Mouse (Mus musculus) right cerebral cortex, postnatal 25 days (tissue): ENCODE data around the gene Ap1ar.
"Not testable (repeated sequence)": the region's sequence is repeated elsewhere in the genome, so short reads cannot be mapped to it uniquely, and the experiment has no call there.

Experiments
- DNase-seq: peaks from one replicate; pipeline ENCODE4 v3.0.0; 2022

Gene Ap1ar

DNA sequence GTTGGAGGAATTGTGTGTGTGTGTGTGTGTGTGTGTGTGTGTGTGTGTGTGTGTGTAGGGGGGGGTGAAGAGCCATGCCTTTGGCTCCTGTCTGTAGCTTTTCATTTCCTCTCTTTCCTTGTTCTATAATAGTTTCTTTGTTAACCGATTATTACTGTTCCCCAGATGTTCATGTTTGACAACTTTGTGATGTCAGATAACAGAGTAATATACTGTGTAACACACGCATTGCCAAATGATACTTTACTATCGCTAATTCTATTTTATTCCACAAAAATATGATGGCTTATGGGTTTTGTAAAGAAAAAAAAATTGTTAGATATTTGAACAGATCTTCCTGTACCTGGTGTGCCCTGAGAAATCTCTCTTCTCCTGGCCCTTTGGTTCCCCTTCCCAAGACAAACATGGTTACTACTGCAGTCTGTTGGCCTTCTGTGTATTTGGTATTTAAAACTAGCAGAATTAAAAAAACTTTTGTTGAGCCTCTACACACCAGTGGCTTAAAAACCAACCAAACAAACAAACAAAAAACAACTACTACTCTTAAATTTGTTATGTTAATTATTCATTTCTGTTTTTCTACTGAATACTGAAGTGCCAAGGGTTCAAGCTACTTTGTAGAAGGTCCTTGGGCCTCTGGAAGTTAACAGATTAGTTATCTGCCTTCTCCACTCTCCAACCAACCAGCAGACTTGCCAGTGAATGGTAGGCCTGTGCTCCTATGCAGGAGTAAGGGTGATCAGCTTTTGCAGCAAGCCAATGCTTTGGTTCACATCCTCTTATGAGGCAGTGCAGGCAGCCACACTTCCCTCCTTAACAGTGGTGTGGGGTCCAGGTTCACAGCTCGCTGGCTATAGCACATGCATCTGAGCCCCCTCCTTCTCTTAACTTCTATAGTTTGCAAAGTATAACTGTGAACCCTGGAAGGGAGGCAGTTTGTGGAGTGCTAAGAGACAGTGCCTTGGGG, 45.4 kb downstream of the Ap1ar start:
- DNase-seq, result no peak

GRCm38 (mm10) chr3:127791056-127791483, 46.3 kb downstream of the Ap1ar start:
- DNase-seq, result no peak

GRCm38 (mm10) chr3:127790234-127791055, 46.9 kb downstream of the Ap1ar start:
- no peak for DNase-seq

DNA sequence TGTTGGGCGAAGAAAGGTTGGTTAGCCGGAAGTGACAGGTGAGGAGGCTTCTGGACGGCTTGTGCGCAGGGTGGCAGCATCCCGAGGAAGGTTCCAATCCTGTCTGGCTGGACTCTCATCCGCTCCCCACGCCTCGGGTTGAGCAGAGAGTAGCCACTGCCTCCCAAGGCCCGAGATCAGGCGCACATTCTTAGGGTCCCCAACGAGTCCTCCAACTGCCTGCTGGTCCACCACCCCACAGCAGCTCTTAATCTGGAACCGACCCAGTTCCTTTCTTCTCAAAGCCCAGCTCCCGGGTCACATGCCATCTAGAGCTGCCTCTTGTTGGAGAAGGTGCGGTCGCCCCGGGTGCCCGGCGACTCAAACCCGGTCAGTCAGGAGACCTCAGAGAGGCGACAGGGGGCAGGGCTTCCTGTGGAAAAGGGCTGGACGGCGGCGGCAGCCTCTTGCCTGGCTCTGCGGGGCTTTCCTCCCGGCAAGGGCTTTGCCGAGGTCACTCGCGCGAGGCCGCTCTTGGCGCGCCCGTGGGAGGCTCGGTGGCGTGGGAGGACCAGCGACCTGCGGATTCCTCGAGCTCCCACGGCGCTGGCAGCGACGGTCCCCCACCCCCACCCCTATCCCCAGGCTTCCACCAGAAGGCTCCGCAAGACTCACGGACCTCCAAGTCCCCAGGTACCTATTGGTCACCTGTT, 47.7 kb downstream of the Ap1ar start, which contains the start of gene Tifa:
Gene Tifa, plus strand, starts transcription at position 306 of the 692 bp plus-strand sequence.
- peak; percentile 36 for DNase-seq

GRCm38 (mm10) chr3:127788919-127789318, 48.4 kb downstream of the Ap1ar start:
- no peak for DNase-seq

DNA sequence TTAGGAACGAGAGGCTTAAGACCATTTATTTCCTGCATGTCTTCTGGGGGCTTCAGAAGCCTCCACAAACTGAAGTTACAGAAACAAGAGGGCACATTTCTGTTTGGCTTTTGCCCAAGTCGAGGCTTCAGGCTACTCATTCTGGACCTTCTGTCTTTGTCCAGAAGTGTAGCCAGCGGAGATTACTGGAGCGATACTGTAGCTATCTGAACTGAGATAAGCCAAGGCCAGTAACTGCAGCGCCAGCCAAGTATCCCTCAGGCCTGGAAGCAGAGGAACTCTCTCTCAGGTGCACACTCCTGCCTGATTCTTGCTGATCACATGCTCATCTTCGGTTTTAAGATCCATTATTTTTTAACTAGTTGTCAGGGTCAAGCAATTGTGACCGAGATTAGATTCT, 49.3 kb downstream of the Ap1ar start:
- DNase-seq, result no peak

GRCm38 (mm10) chr3:127787032-127787431, 50.3 kb downstream of the Ap1ar start:
- DNase-seq, result no peak

GRCm38 (mm10) chr3:127783680-127784079, 53.6 kb downstream of the Ap1ar start:
- DNase-seq, result not testable (repeated sequence)

GRCm38 (mm10) chr3:127782921-127783320, 54.4 kb downstream of the Ap1ar start:
- no peak for DNase-seq

DNA sequence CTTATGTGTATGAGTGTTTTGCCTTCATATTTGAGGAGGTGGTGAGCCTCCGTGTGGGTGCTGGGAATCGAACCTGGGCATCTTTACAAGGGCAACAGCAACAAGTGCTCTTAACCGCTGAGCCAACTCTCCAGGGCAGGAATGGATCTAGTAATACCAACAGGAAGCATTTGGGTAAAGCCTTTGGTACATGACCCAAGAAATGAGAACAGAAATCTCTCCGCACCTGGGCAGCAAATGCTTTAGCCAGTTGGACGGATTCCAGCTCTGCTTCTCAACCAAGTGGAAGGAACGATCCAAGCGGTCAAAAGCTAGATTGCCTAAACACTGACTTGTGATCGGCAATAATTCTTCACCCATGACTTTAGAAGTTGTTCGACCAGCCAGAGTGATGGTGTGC, 56.4 kb downstream of the Ap1ar start:
- DNase-seq, result no peak

GRCm38 (mm10) chr3:127780021-127780644, 57.2 kb downstream of the Ap1ar start, which contains the start of gene Alpk1:
Alpk1 (minus strand) TSS chr3:127780527.
- no peak for DNase-seq

DNA sequence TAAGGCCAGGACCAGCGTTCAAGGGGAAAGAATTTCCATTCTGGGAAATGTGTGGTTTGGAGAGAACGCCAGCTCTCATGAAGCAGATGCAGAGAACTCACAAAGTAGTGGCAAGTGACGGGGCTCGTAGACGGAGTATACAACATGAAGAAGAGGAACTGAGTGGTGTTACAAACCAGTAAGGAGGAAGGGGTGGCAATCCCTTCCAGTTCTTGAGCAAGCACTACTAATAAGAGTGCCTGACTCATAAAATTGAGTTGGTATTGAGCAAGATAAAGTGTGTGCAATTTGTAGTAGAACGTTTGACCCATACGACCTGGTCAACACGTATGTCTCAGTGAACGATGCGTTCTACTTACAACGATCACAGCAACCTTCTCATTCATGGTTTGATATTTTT, 68.2 kb downstream of the Ap1ar start:
- DNase-seq, result no peak

GRCm38 (mm10) chr3:127765971-127766370, 71.4 kb downstream of the Ap1ar start:
- no peak for DNase-seq

GRCm38 (mm10) chr3:127764541-127764940, 72.8 kb downstream of the Ap1ar start:
- no peak for DNase-seq

DNA sequence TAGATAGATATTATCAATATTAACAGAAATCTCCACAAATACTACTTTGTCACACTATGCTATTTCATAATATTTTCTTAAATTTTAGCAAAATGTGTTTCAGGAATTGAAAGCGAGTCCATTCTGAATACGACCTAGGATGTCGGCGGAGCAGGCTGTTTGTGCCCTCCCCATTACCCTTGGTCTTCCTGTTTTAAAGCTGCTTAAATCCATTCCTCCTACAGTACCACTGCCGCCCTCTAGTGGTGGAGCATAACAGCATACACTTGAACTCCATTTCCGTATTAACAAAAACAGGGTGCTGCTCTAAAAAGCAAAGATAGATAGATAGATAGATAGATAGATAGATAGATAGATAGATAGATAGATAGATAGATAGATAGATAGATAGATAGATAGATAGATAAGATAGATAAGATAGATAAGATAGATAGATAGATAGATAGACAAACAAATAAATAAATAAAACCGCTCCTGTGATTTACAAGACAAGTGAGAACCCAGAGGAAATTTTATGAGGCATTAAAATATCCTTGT, 74.2 kb downstream of the Ap1ar start:
- DNase-seq, result peak; percentile 58

DNA sequence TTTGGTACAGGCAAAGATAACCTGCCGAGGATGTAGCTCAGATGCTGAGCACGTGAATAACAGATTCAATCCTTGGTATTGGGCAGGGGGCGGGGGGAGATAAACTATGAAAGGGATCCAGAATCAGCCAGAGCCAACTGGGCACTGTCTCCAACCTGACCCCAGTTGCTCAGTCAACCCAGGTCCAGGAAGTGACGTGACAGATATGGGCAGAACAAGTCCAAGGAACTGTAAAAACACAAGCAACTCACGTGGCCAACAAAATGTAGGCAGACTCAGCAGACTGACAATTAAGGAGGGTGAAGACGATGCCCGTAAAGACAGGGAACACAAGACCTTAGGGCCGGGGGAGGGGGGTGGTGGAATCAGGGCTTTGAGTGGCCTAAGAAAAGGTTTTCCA, 74.9 kb downstream of the Ap1ar start:
- no peak for DNase-seq

DNA sequence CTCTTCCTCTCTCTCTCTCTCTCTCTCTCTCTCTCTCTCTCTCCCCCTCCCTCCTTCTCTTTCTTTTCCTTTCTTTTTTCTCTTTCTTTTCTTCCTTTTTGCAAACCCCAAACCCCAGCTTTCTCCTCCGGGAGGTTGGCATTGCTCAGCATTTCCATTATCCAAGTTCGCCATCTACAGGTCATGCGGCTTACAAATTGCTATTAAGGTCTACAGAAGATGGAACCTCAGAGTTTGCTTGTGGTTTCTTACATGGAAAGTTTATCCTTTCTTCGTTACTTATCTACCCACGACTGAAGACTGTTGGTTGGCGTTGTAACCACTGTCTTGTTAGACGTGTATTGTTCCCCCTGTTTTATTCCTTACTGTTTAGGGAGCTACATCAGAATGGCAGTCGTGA, 78.1 kb downstream of the Ap1ar start:
- DNase-seq, result peak; percentile 19

DNA sequence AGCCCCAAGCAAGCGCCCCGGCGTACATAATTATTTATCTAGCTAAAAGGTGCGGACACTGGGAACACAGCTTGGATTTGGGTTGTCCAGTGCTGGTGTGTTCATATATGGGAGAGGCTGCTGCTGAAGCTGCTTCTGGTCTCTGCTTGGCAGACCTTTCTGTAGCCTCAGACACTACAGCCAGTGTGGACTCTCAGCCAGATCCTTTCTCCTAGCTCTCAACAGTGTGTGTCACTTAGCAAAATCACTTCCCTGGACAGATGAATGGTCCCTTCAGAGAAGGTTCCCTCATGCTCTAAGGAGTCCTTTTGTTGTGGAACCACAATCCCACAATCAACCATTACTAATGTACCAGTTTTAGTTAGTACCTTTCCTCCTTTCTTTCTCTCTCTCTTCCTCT, 78.5 kb downstream of the Ap1ar start:
- no peak for DNase-seq

DNA sequence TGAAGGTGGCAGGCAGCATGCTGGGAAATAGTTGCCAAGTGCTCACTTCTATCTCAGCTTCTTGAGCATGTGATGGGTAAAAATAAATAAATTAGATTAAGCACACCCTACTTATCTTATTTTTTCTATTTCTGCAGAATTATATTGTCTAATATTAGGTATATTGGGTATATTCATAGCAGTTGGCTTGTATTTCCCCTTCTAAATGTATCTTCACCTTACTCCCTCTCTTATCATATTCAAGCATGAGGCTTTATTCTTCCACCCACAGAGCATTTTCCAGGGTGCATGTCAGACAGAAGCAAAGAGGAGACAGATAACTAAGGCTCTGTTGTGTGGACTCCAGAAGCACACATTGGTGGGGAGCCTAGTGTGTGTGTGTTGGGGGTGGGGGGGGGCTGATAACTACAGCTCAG, 79.4 kb downstream of the Ap1ar start:
- DNase-seq, result no peak
